Mouse (Mus musculus) embryonic stem cell, embryonic (primary cell): ENCODE data around the gene Erlin1.

Experiments used
- CTCF ChIA-PET, 4 experiments: fragments of 300-600 bp in 2 of 4; fragments of 350-600 bp in 2 of 4; sonication (Branson Sonifier 250); formaldehyde crosslinking; loops; one replicate each; lab custom pipeline; 2022; ENCODE audit warnings: inconsistent platforms in 2 of 4; lab: Charles Lee
- POLR2A ChIA-PET, 4 experiments: fragments of 300-600 bp in 2 of 4; fragments of 350-600 bp in 2 of 4; sonication (Branson Sonifier 250); formaldehyde crosslinking; loops; one replicate each; lab custom pipeline; 2022; ENCODE audit warnings: antibody characterized with exemption in 4 of 4, inconsistent platforms in 1 of 4; lab: Charles Lee

Gene Erlin1

DNA sequence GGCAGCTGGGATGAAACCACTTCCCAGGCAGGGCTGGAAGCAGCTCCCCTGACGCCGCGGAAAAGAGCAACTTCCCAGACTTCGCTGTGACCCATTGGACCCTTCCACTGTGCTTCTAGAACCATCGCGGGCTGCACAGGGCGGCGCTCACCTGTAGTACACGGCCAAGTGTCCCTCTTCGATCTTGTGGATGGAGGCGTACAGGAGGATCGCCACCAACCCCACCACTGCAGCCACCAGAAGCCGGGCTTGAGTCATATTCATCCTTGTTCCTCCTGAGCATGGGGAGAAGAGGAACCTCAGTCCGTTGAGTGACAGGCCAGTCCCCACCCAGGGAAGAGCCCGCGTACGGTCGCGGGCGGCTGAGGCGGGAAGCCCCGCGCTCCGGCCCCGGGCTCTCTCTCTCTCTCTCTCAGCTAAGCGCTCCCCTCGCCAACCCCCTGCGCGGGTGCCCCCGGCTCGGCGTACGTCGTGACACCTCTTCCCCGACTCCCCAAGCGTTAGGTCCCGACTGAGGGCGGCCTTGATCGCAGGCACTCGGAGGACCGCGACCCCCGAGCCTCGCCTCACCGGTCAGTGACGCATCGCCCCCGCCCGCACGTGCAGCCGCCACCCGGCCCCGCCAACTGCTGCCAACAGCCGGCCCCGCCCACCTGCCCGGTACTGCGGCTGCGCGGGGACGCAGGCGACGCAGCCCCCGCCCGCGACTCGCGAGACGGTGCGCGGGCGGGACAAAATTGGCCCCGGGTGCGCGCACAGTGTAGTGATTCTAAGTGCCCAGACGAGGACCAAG is at the start of gene Erlin1:
TSS of gene Erlin1 (minus strand) at position 665 of the 793 bp plus-strand sequence.
- ChIA-PET CTCF (interaction anchor here in 1 of 4 experiments (0.5 kb wide), 1 partner anchor 125 kb away, joined by 3 read pairs; no protein-coding TSS in a partner anchor), POLR2A (interaction anchor here in 3 of 4 experiments (0.5 to 1.5 kb wide), 7 partner anchors 10 to 861 kb away, joined by 3 to 5 read pairs (median 3); partner anchors contain the start of gene Slf2 (in 1 of the 3))

DNA sequence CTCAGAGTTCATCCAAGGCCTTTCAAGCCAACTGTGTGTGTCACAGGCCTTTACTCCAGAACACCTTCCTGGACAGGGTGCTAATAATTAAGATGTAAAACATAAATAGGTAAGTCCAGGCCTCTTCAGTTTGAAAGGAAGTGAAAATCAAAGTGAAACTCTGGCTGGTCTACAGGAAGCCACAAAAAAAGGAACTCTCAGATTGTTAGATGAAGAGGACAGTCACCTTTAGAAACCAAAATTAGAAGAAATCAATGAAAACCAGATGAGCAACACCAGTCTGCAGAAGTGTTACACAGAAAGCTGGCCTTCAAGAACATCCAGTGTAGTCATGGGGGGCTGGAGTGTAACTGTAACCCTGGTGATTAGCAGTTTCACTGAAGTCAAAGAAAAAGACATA is 48.2 kb upstream of the Erlin1 start:
- CTCF ChIA-PET = no interaction called here
- POLR2A ChIA-PET = interaction anchor here in 2 of 4 experiments (0.8 to 2.1 kb wide), 7 partner anchors 10 to 197 kb away, joined by 3 to 8 read pairs (median 3); partner anchors contain the start of genes Chuk (in 2 of the 2) and Cwf19l1 (in 1 of the 2)

DNA sequence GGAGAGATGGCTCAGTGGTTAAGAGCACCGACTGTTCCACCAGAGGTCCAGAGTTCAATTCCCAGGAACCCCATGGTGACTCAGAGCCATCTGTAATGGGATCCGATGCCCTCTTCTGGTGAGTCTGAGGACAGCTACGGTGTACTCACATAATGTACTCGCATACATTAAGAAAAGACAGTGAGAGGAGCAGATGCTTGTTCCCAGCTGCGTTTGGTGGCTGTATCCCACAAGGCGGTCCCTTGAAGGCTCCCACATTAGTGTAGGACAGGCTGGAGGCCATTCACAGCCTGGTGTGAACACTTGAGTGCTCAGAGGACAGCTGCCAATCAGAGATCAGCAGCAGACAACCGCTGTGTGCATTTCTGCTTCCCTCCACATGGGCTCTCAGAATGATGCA is 42.1 kb upstream of the Erlin1 start:
- ChIA-PET POLR2A (interaction anchor here in 3 of 4 experiments (0.5 to 2.4 kb wide), 8 partner anchors 8 to 465 kb away, joined by 3 to 10 read pairs (median 3); no protein-coding TSS in a partner anchor), CTCF (interaction anchor here in 3 of 4 experiments (0.6 to 1.3 kb wide), 4 partner anchors 24 to 273 kb away, joined by 3 read pairs; partner anchors contain the start of gene Cwf19l1 (in 1 of the 3))

DNA sequence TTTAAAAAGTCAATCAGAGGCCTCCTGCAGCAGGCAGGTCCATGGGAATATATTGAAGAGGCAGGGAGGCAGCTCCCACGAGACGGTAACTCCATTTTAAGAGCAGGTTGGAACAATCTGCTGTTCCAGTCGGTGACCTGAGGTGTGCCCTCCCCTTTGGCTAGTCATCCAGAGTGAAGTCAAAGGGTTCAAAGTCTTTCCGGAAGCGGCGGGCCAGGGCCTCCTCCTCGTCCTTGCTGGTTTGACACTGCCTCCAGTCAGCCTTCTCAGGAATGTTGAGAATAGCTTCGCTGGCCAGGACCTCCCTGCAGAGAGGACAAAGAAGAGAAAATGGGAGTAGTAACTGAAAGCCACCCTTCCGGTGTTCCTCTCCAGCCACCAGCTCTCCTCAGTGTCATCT is 40.8 kb upstream of the Erlin1 start:
- POLR2A ChIA-PET = interaction anchor here in 3 of 4 experiments (0.5 to 1.3 kb wide), 6 partner anchors 9 to 276 kb away, joined by 3 to 5 read pairs (median 3); partner anchors contain the start of gene Cwf19l1 (in 1 of the 3)
- CTCF ChIA-PET = no interaction called here

DNA sequence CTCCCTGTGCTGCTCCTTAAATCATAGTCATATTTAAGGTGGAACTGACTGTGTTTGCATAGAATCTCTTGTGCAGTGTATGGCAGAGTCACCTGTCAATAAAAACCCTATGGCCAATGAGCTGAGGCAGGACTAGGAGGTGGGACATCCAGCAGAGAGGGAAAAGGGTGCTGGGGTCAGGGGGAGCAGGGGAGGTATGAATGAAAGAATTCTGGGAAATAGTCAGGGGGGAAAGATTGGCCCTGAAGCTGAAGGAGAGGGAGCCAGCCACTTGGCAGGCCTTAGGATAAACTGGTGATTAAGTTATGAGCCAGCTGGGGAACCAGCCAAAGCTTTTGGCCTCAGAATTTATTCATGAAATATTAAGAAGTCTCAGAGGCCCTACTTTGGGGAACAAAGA is 39.4 kb upstream of the Erlin1 start:
- CTCF ChIA-PET = interaction anchor here in 2 of 4 experiments (0.5 to 1.0 kb wide), 3 partner anchors 41 to 378 kb away, joined by 3 to 4 read pairs (median 3); no protein-coding TSS in a partner anchor
- POLR2A ChIA-PET = interaction anchor here in 3 of 4 experiments (0.8 to 1.4 kb wide), 4 partner anchors 11 to 279 kb away, joined by 3 to 5 read pairs (median 4); partner anchors contain the start of gene Cwf19l1 (in 1 of the 3)

DNA sequence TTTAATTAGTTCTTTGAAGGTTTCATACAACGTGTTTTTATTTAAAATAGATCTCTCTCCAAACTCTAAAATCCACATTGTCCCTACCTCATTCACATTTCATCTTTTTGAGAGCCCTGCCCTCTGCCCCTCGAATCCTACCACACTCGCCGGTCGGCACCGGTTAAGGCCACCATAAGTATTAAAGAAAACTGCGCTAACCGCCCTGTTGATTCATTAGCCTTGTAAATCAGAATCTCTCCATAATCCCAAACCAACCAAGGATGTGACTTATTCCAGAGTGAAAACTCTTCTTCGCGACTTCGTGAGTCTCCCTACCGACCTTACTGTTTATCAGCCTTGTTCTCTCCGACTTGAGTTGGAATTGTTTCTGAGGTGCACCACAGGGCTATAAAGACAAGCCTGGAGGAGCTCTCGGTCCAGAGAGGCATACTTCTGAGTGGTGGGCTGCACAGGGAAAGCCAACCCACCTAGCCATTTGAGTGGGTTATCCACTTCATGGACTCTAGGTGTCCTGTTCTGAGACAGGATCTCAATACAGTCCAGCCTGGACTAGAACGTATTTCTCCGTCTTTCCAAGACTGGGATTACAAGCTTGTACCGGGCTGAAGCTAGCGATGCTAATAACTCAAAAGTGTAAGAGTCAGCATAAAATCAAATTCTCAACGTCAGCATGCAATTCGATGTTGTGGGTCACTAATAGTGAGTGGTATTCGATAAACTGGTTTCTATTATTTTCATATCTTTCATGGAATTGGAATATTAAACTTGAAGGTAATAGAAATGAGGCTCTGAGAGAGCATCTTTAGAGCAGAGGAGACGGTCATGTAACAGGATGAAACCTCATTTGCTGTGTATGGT is 38.3 kb upstream of the Erlin1 start:
- ChIA-PET CTCF (interaction anchor here in 1 of 4 experiments (1.6 kb wide), 1 partner anchor 148 kb away, joined by 4 read pairs; no protein-coding TSS in a partner anchor), POLR2A (interaction anchor here in 3 of 4 experiments (0.7 to 2.0 kb wide), 38 partner anchors 9 to 799 kb away, joined by 3 to 12 read pairs (median 4); partner anchors contain the start of genes Bloc1s2 (in 2 of the 3), Cpn1 (in 1 of the 3), Cwf19l1 (in 1 of the 3) and Slc25a28 (in 1 of the 3))

DNA sequence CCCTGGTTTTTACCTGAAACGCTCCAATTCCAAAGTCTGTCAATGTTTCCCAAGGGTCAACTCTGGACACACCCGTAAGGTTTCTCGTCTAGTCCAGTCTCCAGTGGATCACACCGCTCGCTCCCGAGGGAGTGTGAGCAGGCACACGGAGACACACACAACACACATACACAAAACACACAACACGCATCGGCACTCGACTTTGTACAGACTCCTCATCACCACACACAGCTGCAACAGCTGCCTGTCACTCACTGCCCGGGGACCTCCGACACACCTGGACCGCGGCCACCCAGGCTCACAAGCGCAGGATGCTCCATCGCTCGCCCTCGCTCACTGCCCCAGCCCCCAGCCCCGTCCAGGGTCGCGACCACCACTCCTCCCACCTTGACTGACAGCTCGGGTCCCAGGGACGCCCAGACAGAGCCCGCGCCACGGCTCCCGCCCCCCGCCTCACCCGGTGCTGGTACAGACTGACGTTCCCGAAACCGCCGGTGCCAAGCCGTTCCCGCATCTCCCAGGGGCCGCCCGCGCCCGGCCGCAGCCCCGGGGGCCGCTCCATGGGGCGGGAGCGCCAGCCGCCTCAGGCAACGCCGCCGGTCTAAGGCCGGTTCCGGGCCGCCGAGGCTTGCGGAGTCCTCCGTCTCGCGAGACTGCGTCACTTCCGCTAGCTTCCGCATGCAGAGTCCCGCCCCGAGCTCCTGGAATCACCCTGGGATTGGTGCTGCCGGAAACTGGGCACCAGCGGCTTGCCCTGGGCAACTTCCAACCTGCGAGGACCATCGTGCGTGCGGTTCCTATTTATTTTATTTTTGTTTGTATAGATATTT is 37.5 kb upstream of the Erlin1 start, which contains the start of gene Chuk:
TSS of gene Chuk (minus strand) at position 650 of the 830 bp plus-strand sequence.
- ChIA-PET CTCF (interaction anchor here in 2 of 4 experiments (0.6 to 1.6 kb wide), 2 partner anchors 147 to 192 kb away, joined by 3 to 4 read pairs; no protein-coding TSS in a partner anchor), POLR2A (interaction anchor here in 3 of 4 experiments (0.6 to 2.0 kb wide), 43 partner anchors 8 to 800 kb away, joined by 3 to 12 read pairs (median 4); partner anchors contain the start of genes Bloc1s2 (in 2 of the 3), Cwf19l1 (in 2 of the 3), Cpn1 (in 1 of the 3) and Slc25a28 (in 1 of the 3))

DNA sequence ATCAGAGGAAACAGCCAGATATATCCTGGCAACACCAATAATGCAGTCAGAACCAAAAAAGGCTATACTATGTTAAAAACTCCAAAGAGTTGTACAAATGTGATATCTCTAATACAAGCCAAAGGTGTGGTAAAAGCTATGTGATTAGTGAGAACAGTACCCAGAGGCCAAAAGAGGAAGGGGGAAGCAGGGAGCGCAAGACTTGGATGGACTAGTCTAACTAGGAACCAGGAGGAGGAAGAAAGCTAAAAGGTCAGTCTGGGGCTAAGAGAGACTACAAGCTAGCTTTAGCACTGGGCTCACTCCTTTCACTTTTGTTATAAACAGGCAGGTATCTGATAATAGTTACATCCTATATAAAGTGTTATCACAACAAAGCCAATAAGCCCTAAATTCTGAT is 34.8 kb upstream of the Erlin1 start:
- CTCF ChIA-PET = no interaction called here
- POLR2A ChIA-PET = interaction anchor here in 2 of 4 experiments (0.9 to 2.1 kb wide), 2 partner anchors 9 to 13 kb away, joined by 3 to 7 read pairs; no protein-coding TSS in a partner anchor

DNA sequence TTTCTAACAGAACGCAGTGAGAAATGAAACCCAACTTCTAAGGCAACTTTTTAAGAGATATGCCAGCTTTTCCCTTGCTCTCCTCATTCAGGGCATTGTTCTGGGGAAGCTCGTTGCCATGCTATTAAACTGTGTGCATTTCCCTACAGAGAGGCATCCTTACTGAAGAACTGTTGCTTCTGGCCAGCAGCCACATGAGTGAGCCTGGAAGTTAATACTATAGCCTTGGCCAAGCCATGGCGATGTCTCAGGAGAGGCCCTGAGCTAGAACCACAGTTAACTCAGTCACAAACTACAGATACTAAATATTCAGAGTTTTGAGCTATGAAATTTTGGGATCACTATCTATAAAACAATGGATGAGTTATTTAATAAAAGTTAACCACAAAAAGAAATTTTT is 33.4 kb upstream of the Erlin1 start:
- ChIA-PET POLR2A (interaction anchor here in 3 of 4 experiments (0.7 to 1.8 kb wide), 9 partner anchors 9 to 209 kb away, joined by 3 to 7 read pairs (median 3); no protein-coding TSS in a partner anchor), CTCF (interaction anchor here in 1 of 4 experiments (0.6 kb wide), 1 partner anchor 237 kb away, joined by 9 read pairs; no protein-coding TSS in a partner anchor)

DNA sequence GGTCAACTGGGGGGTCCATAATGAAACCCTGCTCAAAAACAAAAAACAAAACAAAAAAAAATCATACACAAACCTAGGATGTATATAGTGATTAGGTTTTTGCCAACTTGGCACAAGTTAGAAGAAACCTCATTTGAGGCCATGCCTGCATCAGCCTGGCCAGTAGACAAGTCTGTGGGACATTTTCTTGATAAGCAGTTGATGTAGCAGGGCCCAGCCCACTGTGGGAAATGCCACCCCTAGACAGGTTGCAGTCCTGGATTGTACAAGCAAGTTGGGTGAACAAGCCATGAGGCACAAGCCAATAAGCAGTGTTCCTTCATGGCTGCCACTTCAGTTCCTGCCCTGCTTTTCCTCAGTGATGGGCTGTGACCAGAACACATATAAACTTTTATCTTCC is 31.3 kb upstream of the Erlin1 start:
- POLR2A ChIA-PET = interaction anchor here in 1 of 4 experiments (0.8 kb wide), 1 partner anchor 9 kb away, joined by 3 read pairs; no protein-coding TSS in a partner anchor
- CTCF ChIA-PET = no interaction called here

DNA sequence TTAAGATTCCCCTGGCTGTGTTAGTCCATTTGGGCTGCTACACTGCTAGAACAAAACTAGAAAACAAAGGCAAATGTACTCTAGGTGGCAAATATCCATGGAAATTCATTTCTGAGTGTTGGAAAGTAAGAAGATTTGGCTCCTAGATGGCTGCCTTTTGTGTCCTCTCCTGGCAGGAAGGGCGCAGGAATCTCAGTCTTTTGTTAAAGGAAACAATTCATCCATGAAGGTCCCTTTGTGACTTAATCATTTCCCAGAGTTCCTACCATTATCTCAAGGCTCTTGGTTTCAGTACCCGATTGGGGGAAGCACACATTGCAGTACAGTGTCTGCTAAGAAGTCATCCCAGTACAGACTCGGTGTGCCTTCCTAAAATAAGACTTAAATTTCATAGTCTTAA is 16.7 kb upstream of the Erlin1 start:
- CTCF ChIA-PET = no interaction called here
- POLR2A ChIA-PET = interaction anchor here in 1 of 4 experiments (0.9 to 1.2 kb wide), 2 partner anchors 8 to 10 kb away, joined by 3 read pairs; no protein-coding TSS in a partner anchor

DNA sequence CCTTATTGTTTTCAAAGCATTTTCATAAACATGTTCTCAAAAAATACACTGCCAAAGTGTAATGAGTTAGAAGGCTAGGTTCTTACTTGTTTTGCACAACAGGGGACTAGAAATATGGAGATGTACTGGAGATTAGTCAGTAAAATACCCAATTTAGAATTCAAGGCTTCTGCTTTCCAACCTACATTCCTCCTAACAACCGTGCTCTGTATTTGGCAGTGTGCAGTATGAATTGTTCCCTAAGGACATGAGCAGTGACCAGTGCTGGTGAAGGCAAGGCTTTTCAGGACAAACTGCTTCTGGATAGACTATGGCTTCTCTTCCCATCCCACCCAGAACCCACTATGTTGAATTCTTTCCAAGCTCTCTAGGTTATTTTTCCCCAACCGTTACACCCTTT is 11.3 kb upstream of the Erlin1 start:
- POLR2A ChIA-PET = interaction anchor here in 2 of 4 experiments (0.6 to 1.4 kb wide), 5 partner anchors 10 to 326 kb away, joined by 3 to 4 read pairs (median 3); partner anchors contain the start of gene Chuk (in 1 of the 2)
- CTCF ChIA-PET = no interaction called here

DNA sequence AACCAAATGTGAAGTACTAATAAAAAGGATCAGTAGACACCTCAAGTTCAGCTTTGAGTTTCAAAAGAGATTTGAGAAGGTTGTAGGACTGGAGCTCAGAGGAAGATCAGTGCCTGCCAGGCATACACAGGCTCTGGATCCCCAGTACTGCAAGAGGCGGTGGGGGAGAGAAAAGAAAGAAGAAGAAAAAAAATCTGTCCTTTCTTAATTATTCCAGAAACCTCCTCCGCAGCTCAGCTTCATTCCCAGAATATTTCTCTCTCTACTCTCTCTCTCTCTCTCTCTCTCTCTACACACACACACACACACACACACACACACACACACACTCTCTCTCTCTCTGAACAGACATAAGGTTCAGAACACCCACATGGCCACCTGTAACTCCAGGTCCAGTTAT is 10.4 kb upstream of the Erlin1 start:
- ChIA-PET POLR2A (no interaction called here), CTCF (no interaction called here)

DNA sequence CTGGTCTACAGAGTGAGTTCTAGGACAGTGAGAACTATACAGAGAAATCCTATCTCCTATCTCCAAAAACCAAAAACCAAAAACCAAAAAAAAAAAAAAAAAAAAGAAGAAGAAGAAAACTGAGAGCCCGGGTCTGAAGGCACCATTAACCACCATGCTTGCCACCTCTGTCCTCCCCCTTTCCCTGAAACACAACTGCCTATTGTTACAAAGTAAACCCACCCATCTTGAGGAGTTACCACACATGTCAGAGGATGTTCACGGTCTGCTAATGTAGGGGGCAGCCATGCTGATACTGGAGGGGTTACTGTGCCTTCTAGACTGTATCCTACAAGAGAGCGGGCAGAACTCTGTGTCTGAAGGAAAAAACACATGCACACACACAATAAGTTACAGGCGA is 7.4 kb upstream of the Erlin1 start:
- ChIA-PET CTCF (no interaction called here), POLR2A (interaction anchor here in 1 of 4 experiments (1.0 kb wide), 1 partner anchor 28 kb away, joined by 3 read pairs; no protein-coding TSS in a partner anchor)

DNA sequence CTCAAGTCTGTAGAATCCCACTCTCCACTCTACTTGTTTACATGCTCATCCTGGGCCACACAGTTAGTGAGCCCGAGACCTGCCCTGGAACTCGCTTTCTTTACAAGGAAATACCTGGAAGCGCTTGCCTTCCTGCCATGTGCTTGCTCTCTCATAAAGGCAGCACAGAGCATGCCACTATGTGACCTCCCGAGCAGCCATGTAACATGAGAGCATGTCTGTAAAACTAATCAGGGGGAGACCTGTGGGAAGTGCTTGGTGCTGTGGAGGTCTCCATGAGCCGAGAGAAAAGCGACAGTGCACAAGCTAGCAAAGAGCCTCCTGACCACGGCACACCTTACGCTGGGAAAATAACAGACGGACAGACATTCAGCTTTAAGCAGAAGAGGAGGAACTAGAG is 6.9 kb upstream of the Erlin1 start:
- ChIA-PET CTCF (no interaction called here), POLR2A (interaction anchor here in 2 of 4 experiments (0.9 to 2.2 kb wide), 5 partner anchors 10 to 59 kb away, joined by 3 to 5 read pairs (median 4); partner anchors contain the start of genes Chuk (in 1 of the 2) and Cwf19l1 (in 1 of the 2))

DNA sequence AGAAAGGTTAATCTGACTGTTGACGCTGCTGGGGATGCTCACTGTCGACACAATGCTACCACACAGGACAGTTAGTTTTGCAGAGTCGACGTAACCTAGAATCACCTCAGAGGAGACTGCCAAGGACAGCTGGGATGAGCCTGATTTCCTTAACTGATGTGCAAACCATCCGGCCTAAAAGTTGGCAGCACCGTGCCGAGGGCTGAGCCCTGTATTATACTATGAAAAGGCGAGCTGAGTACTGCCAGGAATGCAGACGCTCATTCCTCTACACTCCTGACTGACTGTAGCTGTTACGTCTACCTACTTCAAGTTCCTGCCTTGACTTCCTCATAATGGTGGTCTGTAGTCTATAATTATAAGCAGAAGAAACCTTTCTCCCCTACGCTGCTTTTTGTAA is 5.4 kb upstream of the Erlin1 start:
- ChIA-PET POLR2A (interaction anchor here in 3 of 4 experiments (0.7 to 2.2 kb wide), 11 partner anchors 10 to 400 kb away, joined by 3 to 6 read pairs (median 4); partner anchors contain the start of genes Chuk (in 2 of the 3) and Slc25a28 (in 1 of the 3)), CTCF (no interaction called here)
